Mouse (Mus musculus): ENCODE data around the gene Gm1110.
"Not testable (repeated sequence)": the region's sequence is repeated elsewhere in the genome, so short reads cannot be mapped to it uniquely, and the experiment has no call there.

The Gm1110 gene

GRCm38 (mm10) chr9:26922909-26923526, at the start of gene Gm1110:
TSS of gene Gm1110 (minus strand) at chr9:26923111.
- no peak for DNase-seq

- DNase-seq: no peak
These were observed 24.9 kb upstream of the Gm1110 start for GRCm38 (mm10) chr9:26947790-26948189.

DNA sequence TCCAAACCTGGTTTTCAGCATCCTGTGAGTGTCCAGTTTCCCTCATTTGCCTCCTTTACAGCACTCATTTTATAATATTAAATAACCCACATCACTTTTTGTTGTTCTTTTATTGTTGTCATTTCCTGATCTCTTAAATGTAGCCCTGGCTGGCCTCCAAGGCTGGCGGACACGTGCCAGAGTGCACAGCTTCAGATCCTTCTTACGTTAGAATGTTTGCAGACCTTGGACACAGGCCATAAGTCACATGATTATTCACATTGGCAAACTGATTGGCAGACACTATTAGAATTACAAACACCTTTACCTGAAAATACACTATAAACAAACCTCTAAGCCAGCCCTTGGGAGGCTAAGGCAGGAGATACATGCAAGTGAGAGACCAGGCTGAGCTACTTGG, 1.2 kb upstream of the Gm1110 start:
- DNase-seq: no peak

DNA sequence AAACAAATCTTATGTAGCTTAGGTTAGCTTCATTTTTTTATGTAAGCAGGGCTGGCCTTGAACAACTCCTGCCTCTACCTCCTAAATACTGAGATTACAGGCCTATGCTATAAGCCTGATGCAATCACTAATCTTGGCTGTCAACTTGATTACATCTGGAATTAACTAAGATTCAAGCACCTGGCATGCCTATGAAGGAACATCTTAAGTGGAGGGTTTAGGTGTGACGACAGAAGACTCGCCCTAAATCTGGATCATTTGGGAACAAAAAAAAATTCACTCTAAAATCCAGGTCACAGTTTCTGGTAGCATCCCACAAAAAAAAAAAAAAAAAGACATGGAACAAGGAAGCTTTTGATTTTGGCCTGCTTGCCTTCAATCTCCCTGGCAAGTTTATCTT, 3.1 kb downstream of the Gm1110 start:
- no peak for DNase-seq

GRCm38 (mm10) chr9:26913150-26913549, 9.8 kb downstream of the Gm1110 start:
- DNase-seq: no peak

DNA sequence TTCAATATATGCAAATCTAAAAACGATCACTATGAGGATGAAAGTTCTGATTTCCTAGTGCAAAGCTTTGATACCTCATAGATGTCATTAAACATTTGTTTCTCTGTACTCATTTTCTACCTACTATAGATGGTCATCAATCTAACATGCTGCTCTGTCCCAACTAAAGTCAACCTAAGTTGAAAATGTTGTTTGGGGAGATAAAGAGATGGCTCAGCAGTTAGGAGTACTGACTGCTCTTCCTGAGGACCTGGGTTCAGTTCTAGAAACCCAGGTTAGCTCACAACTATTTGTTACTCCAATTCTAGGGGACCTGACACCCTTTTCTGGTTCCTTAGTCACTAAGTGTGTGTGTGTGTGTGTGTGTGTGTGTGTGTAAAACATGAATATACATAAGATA, 11.7 kb downstream of the Gm1110 start:
- no peak for DNase-seq

DNA sequence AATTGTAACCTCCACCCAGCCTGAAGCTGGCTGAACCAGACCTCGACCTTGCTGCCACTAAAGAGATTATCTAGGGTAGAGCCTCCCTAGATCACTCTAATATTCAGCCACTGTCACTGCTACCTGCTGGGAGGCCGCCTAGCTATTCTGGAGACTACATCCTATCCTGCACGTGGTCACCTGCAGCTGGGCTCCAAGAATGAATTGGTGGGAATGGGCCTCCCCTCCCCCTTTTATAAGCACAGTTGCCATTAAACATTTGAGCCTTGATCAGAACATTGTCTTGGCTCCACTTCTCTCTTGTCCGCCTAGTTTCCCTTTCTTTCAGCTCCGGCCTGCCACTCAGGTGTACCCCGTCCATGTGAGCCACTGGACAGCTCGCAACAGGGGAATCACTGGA, 53.1 kb downstream of the Gm1110 start:
- not testable (repeated sequence) for DNase-seq

DNA sequence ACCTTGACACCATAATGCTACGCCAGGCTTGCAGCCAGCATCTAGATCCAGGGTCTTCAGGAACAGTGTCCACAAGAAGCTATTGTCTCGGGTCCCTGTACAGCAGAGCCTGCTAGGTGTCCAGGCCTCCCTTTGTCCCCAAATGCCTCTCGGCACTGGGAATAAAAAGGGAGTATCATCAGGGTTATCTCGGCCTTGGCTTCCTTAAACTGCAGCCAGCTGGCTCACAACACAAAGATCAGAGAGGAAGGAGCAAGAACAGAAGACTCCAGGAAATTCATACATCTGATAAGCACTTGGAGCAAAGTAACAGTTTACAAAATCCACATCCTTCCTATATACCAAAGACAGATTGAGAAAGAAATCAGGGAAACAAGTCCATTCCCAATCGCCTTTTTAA, 62.2 kb downstream of the Gm1110 start, which contains the start of gene Glb1l3:
Gene Glb1l3 (minus strand): TSS at position 140 of the 400 bp plus-strand sequence.
- DNase-seq: no peak

DNA sequence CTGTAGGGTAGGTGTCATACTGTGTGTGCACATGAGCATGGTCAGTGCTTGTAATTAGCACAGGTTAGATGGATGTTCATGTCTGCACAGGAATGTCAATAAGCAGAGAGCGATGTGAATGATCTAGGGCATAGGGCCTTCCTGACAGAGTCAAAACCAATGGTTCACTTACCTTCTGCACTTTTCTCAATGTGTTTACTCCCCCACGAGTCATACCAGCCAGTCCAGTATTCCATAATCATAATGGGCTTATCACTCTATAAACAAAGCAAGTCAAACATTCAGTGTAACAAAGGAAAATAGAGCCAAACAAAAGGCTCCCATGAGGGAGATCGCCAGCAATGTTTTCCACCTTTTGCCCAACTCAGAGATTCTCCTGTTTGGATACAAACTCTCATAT, 91.8 kb downstream of the Gm1110 start:
- no peak for DNase-seq

All from right cerebral cortex, adult 18-20 months (tissue).